Mouse (Mus musculus): ENCODE data around the gene Zrsr2. TPM values are rescaled to one million over a fixed set of nuclear protein-coding genes. Genes with fewer than 3 reads are reported as not detected.

The Zrsr2 gene
- total and polyA plus RNA-seq, 3 experiments, result 13.7 to 76.8 (median 14.2) TPM

- Histone ChIP-seq H3K4me1 (ENCODE audit: control insufficient read depth in 1 of 2, insufficient read depth in 2 of 2) (no peaks in the 10 kb centered on the region), H3K9me3 (replicated peaks; ENCODE audit: low read length) (no peaks in the 10 kb centered on the region), H3K79me2 (replicated peaks; ENCODE audit: control insufficient read depth, extremely low read depth, insufficient read depth, poor library complexity, severe bottlenecking) (no peaks in the 10 kb centered on the region), H3K4me2 (ENCODE audit: insufficient read depth, low read depth, poor library complexity, severe bottlenecking) (peak overlapping the region; percentile 78), H3K4me3 (replicated peaks in 1 of 3; ENCODE audit: low read depth in 2 of 3, low read length in 2 of 3, poor library complexity in 1 of 3) (peak overlapping the region; percentile 68 to 79 (median 71)), H3K27me3 (replicated peaks) (no peaks in the 10 kb centered on the region), H3K27ac (ENCODE audit: insufficient read depth, low read depth) (no peak overlapping the region), H3K36me3 (replicated peaks in 1 of 2; ENCODE audit: control insufficient read depth in 1 of 2, insufficient read depth in 1 of 2, low read length in 1 of 2) (no peaks in the 10 kb centered on the region), H3K9ac (ENCODE audit: insufficient read depth, low read depth) (peak overlapping the region; percentile 61)
- in situ Hi-C loops (cut with MboI; ENCODE audit: low pct_ligation_motif_present, low pct_unique_long_range_greater_than_20kb, low sequenced_read_pairs), result loop anchor here (25.0 kb wide), 1 partner anchor 196 kb away; no protein-coding TSS in a partner anchor
- DNase-seq (ENCODE audit: extremely low read depth), result peak; percentile 5
- dilution Hi-C loops (cut with MboI; ENCODE audit: extremely low pct_ligation_motif_present, extremely low pct_unique_long_range_greater_than_20kb, low sequenced_read_pairs), result no loop called here
- 0 out of 2 replicates have a peak, but pooled peaks have one; percentile 4 for TF ChIP-seq MYC (IDR thresholded peaks at IDR 0.05; ENCODE audit: low read depth, low read length)
- no peak for TF ChIP-seq RAD21 (IDR thresholded peaks at IDR 0.05; ENCODE audit: low read depth, low read length)
- no peak for TF ChIP-seq TCF12 (IDR thresholded peaks at IDR 0.05; ENCODE audit: low read depth, low read length)
- TF ChIP-seq E2F4 (IDR thresholded peaks at IDR 0.05; ENCODE audit: insufficient replicate concordance, low read depth, low read length), result no peak
Observed at GRCm38 (mm10) chrX:163908003-163908336, 50.5 kb downstream of the Zrsr2 start.

- no peak overlapping the region for H3K27ac ChIP-seq (ENCODE audit: insufficient read depth, low read depth)
- in situ Hi-C loops (cut with MboI; ENCODE audit: low pct_ligation_motif_present, low pct_unique_long_range_greater_than_20kb, low sequenced_read_pairs), result loop anchor here (25.0 kb wide), 1 partner anchor 195 kb away; no protein-coding TSS in a partner anchor
- H3K27me3 ChIP-seq (replicated peaks), result no peaks in the 10 kb centered on the region
- no peak overlapping the region for H3K4me2 ChIP-seq (ENCODE audit: insufficient read depth, low read depth, poor library complexity, severe bottlenecking)
- H3K9me3 ChIP-seq (replicated peaks; ENCODE audit: low read length), result no peaks in the 10 kb centered on the region
- no peak overlapping the region for H3K4me3 ChIP-seq (replicated peaks in 1 of 3; ENCODE audit: low read depth in 2 of 3, low read length in 2 of 3, poor library complexity in 1 of 3)
- dilution Hi-C loops (cut with MboI; ENCODE audit: extremely low pct_ligation_motif_present, extremely low pct_unique_long_range_greater_than_20kb, low sequenced_read_pairs), result no loop called here
- no peaks in the 10 kb centered on the region for H3K79me2 ChIP-seq (replicated peaks; ENCODE audit: control insufficient read depth, extremely low read depth, insufficient read depth, poor library complexity, severe bottlenecking)
- no peak for DNase-seq (ENCODE audit: extremely low read depth)
- no peak overlapping the region for H3K9ac ChIP-seq (ENCODE audit: insufficient read depth, low read depth)
- TF ChIP-seq TBP (conservative IDR thresholded peaks at IDR 0.05; ENCODE audit: low read depth, low read length), result no peak
- TF ChIP-seq MAX (IDR thresholded peaks at IDR 0.05; ENCODE audit: low read length), result no peak
- TF ChIP-seq CHD1 (IDR thresholded peaks at IDR 0.05; ENCODE audit: low read depth, low read length), result no peak
- TF ChIP-seq CHD2 (IDR thresholded peaks at IDR 0.05; ENCODE audit: low read length), result no peak
- no peak for TF ChIP-seq ELF1 (IDR thresholded peaks at IDR 0.05; ENCODE audit: low read depth, low read length)
- H3K4me1 ChIP-seq (ENCODE audit: control insufficient read depth in 1 of 2, insufficient read depth in 2 of 2), result no peaks in the 10 kb centered on the region
- H3K36me3 ChIP-seq (replicated peaks in 1 of 2; ENCODE audit: control insufficient read depth in 1 of 2, insufficient read depth in 1 of 2, low read length in 1 of 2), result no peaks in the 10 kb centered on the region
Observed at GRCm38 (mm10) chrX:163906861-163907260, 51.6 kb downstream of the Zrsr2 start.

- Histone ChIP-seq H3K9me3 (replicated peaks; ENCODE audit: low read length) (no peaks in the 10 kb centered on the region), H3K4me3 (replicated peaks in 1 of 3; ENCODE audit: low read depth in 2 of 3, low read length in 2 of 3, poor library complexity in 1 of 3) (no peak overlapping the region), H3K4me1 (ENCODE audit: control insufficient read depth in 1 of 2, insufficient read depth in 2 of 2) (peaks cover 3 to 9% of the 10 kb centered on the region in 2 experiments; a peak in 1 of 4 replicates), H3K27ac (ENCODE audit: insufficient read depth, low read depth) (no peak overlapping the region), H3K4me2 (ENCODE audit: insufficient read depth, low read depth, poor library complexity, severe bottlenecking) (peak overlapping the region; percentile 13; the same call in 1 of the 2 replicates), H3K9ac (ENCODE audit: insufficient read depth, low read depth) (no peak overlapping the region), H3K36me3 (replicated peaks in 1 of 2; ENCODE audit: control insufficient read depth in 1 of 2, insufficient read depth in 1 of 2, low read length in 1 of 2) (no peaks in the 10 kb centered on the region), H3K79me2 (replicated peaks; ENCODE audit: control insufficient read depth, extremely low read depth, insufficient read depth, poor library complexity, severe bottlenecking) (no peaks in the 10 kb centered on the region), H3K27me3 (replicated peaks) (no peaks in the 10 kb centered on the region)
- in situ Hi-C loops (cut with MboI; ENCODE audit: low pct_ligation_motif_present, low pct_unique_long_range_greater_than_20kb, low sequenced_read_pairs), result loop anchor here (25.0 kb wide), 1 partner anchor 187 kb away; no protein-coding TSS in a partner anchor
- TF ChIP-seq EP300 (IDR thresholded peaks at IDR 0.05; ENCODE audit: low read length) (peak; percentile 35; the same call in 1 of the 2 replicates), POLR2AphosphoS2 (IDR thresholded peaks at IDR 0.05; ENCODE audit: low read depth, low read length) (no peak), POLR2A (IDR thresholded peaks at IDR 0.05; ENCODE audit: low read depth, low read length) (peak; percentile 22; the same call in 1 of the 2 replicates), GABPA (IDR thresholded peaks at IDR 0.05; ENCODE audit: insufficient replicate concordance, low read depth, low read length) (no peak)
- dilution Hi-C loops (cut with MboI; ENCODE audit: extremely low pct_ligation_motif_present, extremely low pct_unique_long_range_greater_than_20kb, low sequenced_read_pairs), result no loop called here
- peak; percentile 52 for DNase-seq (ENCODE audit: extremely low read depth)
Observed at GRCm38 (mm10) chrX:163899431-163900020, 58.9 kb downstream of the Zrsr2 start.
